Comparison of ENCODE assay signal across 8 mouse cellular contexts in the genomic region with DNA sequence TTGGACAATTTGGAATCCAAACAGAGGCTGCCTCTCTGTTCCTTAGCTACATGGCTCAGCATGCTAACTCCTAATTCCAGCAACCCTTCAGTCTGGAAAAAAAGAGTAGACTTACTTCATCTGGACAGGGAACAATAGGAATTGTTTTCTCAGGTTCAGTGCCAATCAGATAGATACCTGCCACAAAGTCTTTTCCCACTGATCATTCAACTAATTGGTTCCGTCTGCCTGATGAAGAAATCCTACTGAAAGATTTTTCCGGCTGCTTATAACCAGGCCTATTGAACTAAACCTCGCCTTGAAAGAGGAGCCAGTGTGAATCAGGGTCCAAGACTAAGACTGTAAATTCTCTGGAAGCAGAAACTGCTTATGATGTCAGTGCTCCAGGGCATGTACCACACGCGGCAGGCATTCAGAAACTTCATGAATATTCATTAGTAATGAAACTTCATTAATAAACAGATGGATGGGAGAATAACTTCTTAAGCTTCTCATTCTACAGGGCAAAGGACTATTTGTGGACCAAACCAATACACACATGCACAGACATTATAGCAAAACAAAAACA. TPM values are rescaled to one million over a fixed set of nuclear protein-coding genes. Genes with fewer than 3 reads are reported as not detected.
DNase-seq lines count a peak whose midpoint lies in the region; ATAC-seq and TF ChIP-seq lines count a peak whose summit lies in the region.

No protein-coding gene starts in this region.

- peak; percentile 22 for ATAC-seq in embryonic facial prominence, embryonic 15.5 days (ENCODE audit: insufficient number of reproducible peaks, low FRiP score, low TSS enrichment, low read depth)
- peak; percentile 44 for ATAC-seq in hindbrain, postnatal 0 days

- H3K9ac ChIP-seq in embryonic facial prominence, embryonic 15.5 days: no peak overlapping the region
- peak overlapping the region; percentile 43; the same call in 1 of the 2 replicates for H3K9ac ChIP-seq in hindbrain, postnatal 0 days (replicated peaks; ENCODE audit: low read length)

- DNase-seq in left cerebral cortex, adult 2 months (ENCODE audit: extremely low spot score in 1 of 2, low spot score in 2 of 2): no peak
- DNase-seq in left cerebral cortex, adult 8-10 months (ENCODE audit: low spot score in 2 of 2): no peak
- DNase-seq in hindbrain, postnatal 0 days (ENCODE audit: low spot score): peak; percentile 39
- no peak for DNase-seq in midbrain, embryonic 10.5 days (ENCODE audit: low spot score)
- DNase-seq in urinary bladder, postnatal 36 days (ENCODE audit: low spot score in 2 of 2): no peak
- no peak for DNase-seq in cerebellum, adult 18-20 months
- DNase-seq in left cerebral cortex, adult 9 months (ENCODE audit: low spot score in 2 of 2): no peak

- H3K27ac ChIP-seq in left cerebral cortex, adult 2 months: no peak overlapping the region
- H3K27ac ChIP-seq in embryonic facial prominence, embryonic 15.5 days (replicated peaks): peak overlapping the region; percentile 80; the same call in 1 of the 2 replicates
- H3K27ac ChIP-seq in hindbrain, postnatal 0 days: no peak overlapping the region
- H3K27ac ChIP-seq in midbrain, embryonic 10.5 days (replicated peaks): no peak overlapping the region; the same call in 1 of the 2 replicates

- intact Hi-C loops in left cerebral cortex, adult 2 months (cut with DNase I): no loop called here

- H3K4me2 ChIP-seq in embryonic facial prominence, embryonic 15.5 days (replicated peaks): peak overlapping the region; percentile 60
- peak overlapping the region; percentile 68 for H3K4me2 ChIP-seq in hindbrain, postnatal 0 days (ENCODE audit: low read depth, low read length)

- peak overlapping the region; percentile 68 for H3K4me3 ChIP-seq in left cerebral cortex, adult 2 months
- H3K4me3 ChIP-seq in embryonic facial prominence, embryonic 15.5 days (replicated peaks): peak overlapping the region; percentile 66
- peak overlapping the region; percentile 58 for H3K4me3 ChIP-seq in hindbrain, postnatal 0 days (ENCODE audit: low read length)
- peak overlapping the region; percentile 73 for H3K4me3 ChIP-seq in midbrain, embryonic 10.5 days

- no peaks in the 10 kb centered on the region for H3K9me3 ChIP-seq in embryonic facial prominence, embryonic 15.5 days (replicated peaks)
- no peaks in the 10 kb centered on the region for H3K9me3 ChIP-seq in hindbrain, postnatal 0 days (ENCODE audit: low read length)
- no peaks in the 10 kb centered on the region for H3K9me3 ChIP-seq in midbrain, embryonic 10.5 days (replicated peaks)

- no peaks in the 10 kb centered on the region for H3K27me3 ChIP-seq in embryonic facial prominence, embryonic 15.5 days
- no peaks in the 10 kb centered on the region for H3K27me3 ChIP-seq in hindbrain, postnatal 0 days (ENCODE audit: insufficient read depth, low read length)
- no peaks in the 10 kb centered on the region for H3K27me3 ChIP-seq in midbrain, embryonic 10.5 days (ENCODE audit: low read depth, poor library complexity, severe bottlenecking)

- no peaks in the 10 kb centered on the region; the same call in 1 of the 2 replicates for H3K36me3 ChIP-seq in embryonic facial prominence, embryonic 15.5 days
- no peaks in the 10 kb centered on the region for H3K36me3 ChIP-seq in hindbrain, postnatal 0 days (ENCODE audit: insufficient read depth, low read length)
- no peaks in the 10 kb centered on the region for H3K36me3 ChIP-seq in midbrain, embryonic 10.5 days

- WGBS in embryonic facial prominence, embryonic 15.5 days: 14% methylated on average over 5 of the region's 5 CpGs
- WGBS in hindbrain, postnatal 0 days: 13% methylated on average over 5 of the region's 5 CpGs
- 45% methylated on average over 5 of the region's 5 CpGs for WGBS in midbrain, embryonic 10.5 days

- H3K4me1 ChIP-seq in embryonic facial prominence, embryonic 15.5 days: 0 out of 2 replicates have a peak, but pooled peaks cover 3% of the 10 kb centered on the region
- peaks cover 4% of the 10 kb centered on the region; the same call in 1 of the 2 replicates for H3K4me1 ChIP-seq in hindbrain, postnatal 0 days (ENCODE audit: insufficient read depth, low read length)
- H3K4me1 ChIP-seq in midbrain, embryonic 10.5 days: peaks cover 16% of the 10 kb centered on the region

- TF ChIP-seq CTCF in left cerebral cortex, adult 2 months (IDR thresholded peaks at IDR 0.05): no peak
- TF ChIP-seq CTCF in hindbrain, postnatal 0 days (IDR thresholded peaks at IDR 0.05; ENCODE audit: low read depth): no peak

RNA-seq across cellular contexts. Expression of a gene that starts 0.7 kb away (rescaled TPM):
- 1 to 10 TPM; 4.0 to 4.5 TPM for total RNA-seq in left cerebral cortex, adult 2 months (2021)
- 1 to 10 TPM; 4.1 to 4.7 (median 4.3) TPM for total RNA-seq in left cerebral cortex, adult 8-10 months (2022)
- polyA plus RNA-seq in embryonic facial prominence, embryonic 15.5 days (2015; fragmentation: Nextera tagmentation; extraction: Ambion mirVana): 3.9 and 4.6 TPM in 2 replicates
- 10.7 and 12.9 TPM in 2 replicates for total RNA-seq in hindbrain, postnatal 0 days (2014; rRNA removed)
- 4.9 and 5.5 TPM in 2 replicates for polyA plus RNA-seq in hindbrain, postnatal 0 days (2015; fragmentation: Nextera tagmentation; extraction: Ambion mirVana)
- polyA plus RNA-seq in midbrain, embryonic 10.5 days (2016; fragmentation: Nextera tagmentation; extraction: Ambion mirVana): 2.8 and 3.2 TPM in 2 replicates

RNA-seq across cellular contexts. Expression of a gene that starts 15.7 kb away (rescaled TPM):
- under 1 TPM; 0.11 to 0.21 TPM for total RNA-seq in left cerebral cortex, adult 2 months (2021)
- under 1 TPM; 0.21 to 0.70 (median 0.29) TPM for total RNA-seq in left cerebral cortex, adult 8-10 months (2022)
- 3.6 and 5.0 TPM in 2 replicates for polyA plus RNA-seq in embryonic facial prominence, embryonic 15.5 days (2015; fragmentation: Nextera tagmentation; extraction: Ambion mirVana)
- 0.05 and 1.2 TPM in 2 replicates for total RNA-seq in hindbrain, postnatal 0 days (2014; rRNA removed)
- polyA plus RNA-seq in hindbrain, postnatal 0 days (2015; fragmentation: Nextera tagmentation; extraction: Ambion mirVana): 0.29 and 0.31 TPM in 2 replicates
- polyA plus RNA-seq in midbrain, embryonic 10.5 days (2016; fragmentation: Nextera tagmentation; extraction: Ambion mirVana): not detected in 2 replicates
